Mouse (Mus musculus) erythroblast, embryonic 14.5 days (primary cell): Measurements from ENCODE around the gene Mgat3. TPM values are rescaled to one million over a fixed set of nuclear protein-coding genes. Genes with fewer than 3 reads are reported as not detected.

Source experiments
- H3K27me3 ChIP-seq: 2 replicates; pipeline ENCODE4 v1.6.1; 2012; ENCODE audit warnings: inconsistent platforms; ENCODE audit not compliant: control insufficient read depth
- H3K36me3 ChIP-seq: 2 replicates; pipeline ENCODE4 v1.6.1; 2012; ENCODE audit warnings: mild to moderate bottlenecking, inconsistent platforms; ENCODE audit not compliant: control insufficient read depth
- H3K4me1 ChIP-seq: 2 replicates; pipeline ENCODE4 v1.6.1; 2012; ENCODE audit warnings: inconsistent platforms; ENCODE audit not compliant: control insufficient read depth
- H3K4me3 ChIP-seq: replicated peaks from 2 replicates; pipeline ENCODE3; 2012; ENCODE audit warnings: moderate library complexity, mild to moderate bottlenecking, inconsistent platforms
- H3K9me3 ChIP-seq: 2 replicates; pipeline ENCODE4 v1.6.1; 2012; ENCODE audit warnings: low read length, inconsistent platforms, mixed read lengths; ENCODE audit not compliant: control insufficient read depth
- GATA1 ChIP-seq: IDR thresholded peaks from 2 replicates; pipeline ENCODE4 v1.6.1; 2012; ENCODE audit warnings: low read length, inconsistent platforms, mixed read lengths
- TAL1 ChIP-seq: IDR thresholded peaks from 3 replicates; pipeline ENCODE4 v1.6.1; 2012; ENCODE audit warnings: low read length, inconsistent platforms, mixed read lengths
- polyA plus RNA-seq: library from polyadenylated mRNA; stranded (reverse); fragments of >175 nt; gene quantifications from 2 replicates; pipeline ENCODE4 v1.2.3, GENCODE M21; 2012

Mgat3 gene
- polyA plus RNA-seq, 1 experiment: not detected

DNA sequence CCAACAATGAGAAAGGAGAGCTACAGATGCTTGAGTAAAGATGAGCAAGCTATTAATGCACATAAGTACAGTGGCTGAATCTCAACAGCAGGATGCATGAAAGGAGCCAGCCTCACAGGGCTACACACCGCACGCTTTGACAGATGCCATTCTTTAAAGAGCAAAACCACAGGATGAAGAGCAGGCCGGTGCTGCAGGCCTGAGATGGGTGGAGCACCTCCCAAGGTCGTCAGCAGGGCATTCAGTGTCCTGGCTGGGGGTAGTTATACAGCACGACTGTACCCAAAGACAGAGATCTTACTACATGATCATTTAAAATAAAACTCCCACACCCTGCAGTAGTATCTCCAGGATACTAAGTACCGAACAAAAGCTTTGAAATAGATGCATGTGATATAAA is 27.4 kb upstream of the Mgat3 start:
- Histone ChIP-seq H3K36me3 (peaks cover 90% of the 10 kb centered on the region), H3K27me3 (no peaks in the 10 kb centered on the region), H3K9me3 (peaks cover 4% of the 10 kb centered on the region; the same call in 1 of the 2 replicates), H3K4me1 (peaks cover 15% of the 10 kb centered on the region), H3K4me3 (no peak overlapping the region)
- TF ChIP-seq GATA1 (no peak), TAL1 (no peak)

GRCm38 (mm10) chr15:80147090-80147489 is 26.4 kb upstream of the Mgat3 start:
- TF ChIP-seq GATA1 (no peak), TAL1 (no peak)
- no peaks in the 10 kb centered on the region for H3K27me3 ChIP-seq
- no peak overlapping the region for H3K4me3 ChIP-seq
- H3K36me3 ChIP-seq: peaks cover 89% of the 10 kb centered on the region
- peaks cover 15% of the 10 kb centered on the region for H3K4me1 ChIP-seq
- peaks cover 2% of the 10 kb centered on the region; the same call in 1 of the 2 replicates for H3K9me3 ChIP-seq

- Histone ChIP-seq H3K4me1 (peaks cover 15% of the 10 kb centered on the region), H3K9me3 (no peaks in the 10 kb centered on the region), H3K27me3 (no peaks in the 10 kb centered on the region), H3K4me3 (no peak overlapping the region), H3K36me3 (peaks cover 89% of the 10 kb centered on the region)
- no peak for TF ChIP-seq GATA1
- TF ChIP-seq TAL1: no peak
These were observed 26.0 kb upstream of the Mgat3 start for GRCm38 (mm10) chr15:80147511-80147910.

- H3K4me3 ChIP-seq: no peak overlapping the region
- peaks cover 89% of the 10 kb centered on the region for H3K36me3 ChIP-seq
- H3K27me3 ChIP-seq: no peaks in the 10 kb centered on the region
- no peaks in the 10 kb centered on the region for H3K9me3 ChIP-seq
- no peak for TF ChIP-seq GATA1
- TF ChIP-seq TAL1: no peak
- peaks cover 15% of the 10 kb centered on the region for H3K4me1 ChIP-seq
These were observed 25.0 kb upstream of the Mgat3 start for GRCm38 (mm10) chr15:80148565-80148964.

DNA sequence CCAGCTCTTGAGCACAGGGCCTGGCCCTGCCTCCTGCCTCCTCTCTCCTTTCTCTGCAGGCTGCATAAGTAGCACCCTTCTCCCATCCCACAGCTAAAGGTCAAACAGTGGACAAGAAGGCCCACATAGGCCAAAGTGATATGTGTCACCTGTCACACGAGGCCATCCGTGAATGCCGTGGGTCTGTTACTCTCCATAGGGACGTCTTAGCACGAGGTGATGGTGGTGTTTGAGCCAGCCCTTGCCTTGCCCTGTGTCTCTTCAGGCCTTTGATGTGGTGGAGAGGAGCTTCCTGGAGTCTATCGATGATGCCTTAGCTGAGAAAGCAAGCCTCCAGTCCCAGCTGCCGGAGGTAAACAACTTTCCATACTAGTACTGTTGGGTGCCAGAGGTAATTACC is 24.0 kb upstream of the Mgat3 start:
- H3K4me3 ChIP-seq: no peak overlapping the region
- H3K36me3 ChIP-seq: peaks cover 89% of the 10 kb centered on the region
- TF ChIP-seq GATA1: no peak
- no peak for TF ChIP-seq TAL1

GRCm38 (mm10) chr15:80152663-80153062 is 20.9 kb upstream of the Mgat3 start:
- no peak for TF ChIP-seq TAL1
- no peak for TF ChIP-seq GATA1
- no peak overlapping the region for H3K4me3 ChIP-seq
- H3K4me1 ChIP-seq: peaks cover 3% of the 10 kb centered on the region
- peaks cover 99% of the 10 kb centered on the region for H3K36me3 ChIP-seq
- no peaks in the 10 kb centered on the region for H3K27me3 ChIP-seq
- H3K9me3 ChIP-seq: no peaks in the 10 kb centered on the region

More for the DNA sequence above, 24.0 kb upstream of the Mgat3 start:
- H3K27me3 ChIP-seq: no peaks in the 10 kb centered on the region
- peaks cover 15% of the 10 kb centered on the region for H3K4me1 ChIP-seq
- no peaks in the 10 kb centered on the region for H3K9me3 ChIP-seq

DNA sequence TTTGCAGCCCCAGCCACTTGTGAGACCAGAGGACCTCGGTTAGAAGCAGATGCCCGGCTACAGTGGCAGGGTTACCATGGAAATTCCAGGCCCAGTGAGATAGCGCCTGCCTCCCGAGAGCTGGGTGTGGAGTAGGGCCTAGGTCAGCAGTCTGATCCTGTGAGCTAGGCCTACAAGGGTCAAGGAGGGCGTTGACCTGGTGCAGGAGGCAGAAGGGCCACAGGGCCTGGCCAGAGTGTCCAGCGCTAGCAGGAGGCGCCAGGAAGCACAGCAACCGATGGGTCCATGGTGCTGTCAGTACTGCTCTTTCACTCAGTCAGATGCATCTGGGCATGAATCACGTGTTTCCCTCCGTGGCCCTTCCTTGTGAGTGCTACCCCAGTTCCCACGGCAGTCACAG is 19.8 kb upstream of the Mgat3 start:
- Histone ChIP-seq H3K27me3 (no peaks in the 10 kb centered on the region), H3K36me3 (peaks cover 99% of the 10 kb centered on the region), H3K4me3 (no peak overlapping the region), H3K9me3 (no peaks in the 10 kb centered on the region), H3K4me1 (no peaks in the 10 kb centered on the region)
- TF ChIP-seq TAL1: no peak
- no peak for TF ChIP-seq GATA1

DNA sequence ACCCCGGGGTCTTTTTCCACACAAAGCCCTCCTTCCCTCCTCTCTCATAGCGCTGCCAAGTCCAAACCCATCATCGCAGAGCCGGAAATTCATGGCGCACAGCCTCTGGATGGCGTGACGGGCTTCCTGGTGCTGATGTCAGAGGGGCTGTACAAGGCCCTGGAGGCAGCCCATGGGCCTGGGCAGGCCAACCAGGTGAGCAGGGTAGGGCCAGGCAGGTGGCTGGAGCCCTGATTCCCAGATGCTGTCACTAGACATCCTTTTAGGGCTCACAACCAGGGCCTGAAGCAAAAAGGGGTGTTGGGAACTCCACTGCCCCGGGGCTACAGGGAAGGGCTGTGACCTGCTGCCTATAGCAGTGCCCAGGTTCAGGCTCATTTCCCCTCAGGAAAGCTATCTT is 17.8 kb upstream of the Mgat3 start:
- TF ChIP-seq GATA1: no peak
- TF ChIP-seq TAL1: no peak
- no peak overlapping the region for H3K4me3 ChIP-seq
- no peaks in the 10 kb centered on the region for H3K27me3 ChIP-seq
- H3K36me3 ChIP-seq: peaks cover 99% of the 10 kb centered on the region
- H3K4me1 ChIP-seq: no peaks in the 10 kb centered on the region; the same call in 1 of the 2 replicates
- no peaks in the 10 kb centered on the region for H3K9me3 ChIP-seq

GRCm38 (mm10) chr15:80157197-80157943 is 16.2 kb upstream of the Mgat3 start:
- TF ChIP-seq GATA1 (no peak), TAL1 (no peak)

More at GRCm38 (mm10) chr15:80157197-80157943, 16.2 kb upstream of the Mgat3 start:
- H3K4me1 ChIP-seq: no peaks in the 10 kb centered on the region; the same call in 1 of the 2 replicates
- peaks cover 100% of the 10 kb centered on the region for H3K36me3 ChIP-seq
- no peak overlapping the region for H3K4me3 ChIP-seq
- H3K9me3 ChIP-seq: no peaks in the 10 kb centered on the region
- H3K27me3 ChIP-seq: no peaks in the 10 kb centered on the region
